Mouse (Mus musculus) lung, postnatal 0 days (tissue): ENCODE data around the gene Hexim1.

Experiments
- CTCF ChIP-seq: IDR thresholded peaks from 2 replicates; pipeline ENCODE4 v1.5.1; 2016; ENCODE audit warnings: antibody characterized with exemption, mild to moderate bottlenecking
- EP300 ChIP-seq: IDR thresholded peaks from 2 replicates; pipeline ENCODE4 v1.6.1; 2016; ENCODE audit warnings: antibody characterized with exemption, mild to moderate bottlenecking, control low read depth

- TF ChIP-seq EP300, result no peak
- no peak for TF ChIP-seq CTCF
Observed at GRCm38 (mm10) chr11:103118866-103119265, 2.8 kb downstream of the Hexim1 start.
